Mouse (Mus musculus) cerebellum, postnatal 25 days (tissue): ENCODE measurements at regions not wholly inside any gene's neighbourhood (a gene's known extent, or its start where the extent isn't known, plus 50 kb on each side); places are given as distances from the start of the nearest gene placed in this dataset.

Source experiments
- DNase-seq, 2 experiments: peaks; one replicate each; pipeline ENCODE4 v3.0.0; 2021; ENCODE audit warnings: mixed read lengths in 2 of 2

GRCm38 (mm10) chr1:89392711-89393110, 61.9 kb upstream of the Agap1 start:
- DNase-seq: no peak

- DNase-seq: no peak
These were observed 60.1 kb upstream of the Agap1 start for GRCm38 (mm10) chr1:89394471-89394870.

GRCm38 (mm10) chr1:89400734-89401202, 53.8 kb upstream of the Agap1 start:
- DNase-seq: peak in 1 of 2 experiments; percentile 24

DNA sequence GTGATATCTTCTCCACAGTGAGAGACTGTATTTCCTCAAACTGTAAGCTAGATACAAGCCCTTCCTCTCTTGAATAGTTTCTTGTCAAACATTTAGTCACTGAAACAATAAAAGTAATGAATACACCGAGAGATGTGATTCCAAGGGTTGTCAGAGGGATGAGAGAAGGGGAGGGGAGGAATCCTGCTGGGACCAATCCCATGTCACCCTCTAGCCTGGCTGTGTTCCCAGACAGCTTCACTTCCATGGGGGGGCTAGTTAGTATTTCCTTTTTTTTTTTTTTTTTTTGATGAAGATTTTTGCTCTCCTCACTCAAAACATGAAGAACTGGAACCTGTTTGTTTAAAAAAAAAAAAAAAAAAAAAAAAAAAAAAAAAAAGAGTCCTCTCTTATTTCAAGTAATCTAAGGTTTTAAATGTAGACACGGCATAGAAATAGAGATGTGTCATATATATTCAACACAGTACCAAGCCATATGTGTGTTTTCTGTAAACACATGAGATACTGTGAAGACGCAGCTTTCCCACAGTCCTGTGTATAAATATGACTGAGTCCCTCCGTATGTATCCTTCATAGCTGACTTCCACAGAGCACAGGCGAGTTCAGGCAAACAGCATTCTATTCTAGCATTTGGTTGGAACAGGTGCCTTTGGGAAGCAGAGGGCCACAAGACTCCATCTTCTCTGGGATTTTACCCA, 51.9 kb upstream of the Agap1 start:
- no peak for DNase-seq

GRCm38 (mm10) chr1:89403551-89404050, 51.0 kb upstream of the Agap1 start:
- no peak for DNase-seq
